Mouse (Mus musculus): ENCODE measurements at regions not wholly inside any gene's neighbourhood (a gene's known extent, or its start where the extent isn't known, plus 50 kb on each side); places are given as distances from the start of the nearest gene placed in this dataset.

GRCm38 (mm10) chrX:122744496-122744895 is 285.0 kb downstream of the Gm17521 start:
- DNase-seq: peak; percentile 83

GRCm38 (mm10) chrX:122719949-122720348 is 309.5 kb downstream of the Gm17521 start:
- no peak for DNase-seq

All from retina, postnatal 1 day (tissue).